Mouse (Mus musculus) lung, postnatal 36 days (tissue): ENCODE measurements around the gene Fam53b.
A peak's percentile ranks its signal among the peaks of the same experiment; 100 is the strongest.

Source experiments
- DNase-seq: peaks from one replicate; pipeline ENCODE4 v3.0.0; 2022; ENCODE audit warnings: mixed read lengths

The Fam53b gene

DNA sequence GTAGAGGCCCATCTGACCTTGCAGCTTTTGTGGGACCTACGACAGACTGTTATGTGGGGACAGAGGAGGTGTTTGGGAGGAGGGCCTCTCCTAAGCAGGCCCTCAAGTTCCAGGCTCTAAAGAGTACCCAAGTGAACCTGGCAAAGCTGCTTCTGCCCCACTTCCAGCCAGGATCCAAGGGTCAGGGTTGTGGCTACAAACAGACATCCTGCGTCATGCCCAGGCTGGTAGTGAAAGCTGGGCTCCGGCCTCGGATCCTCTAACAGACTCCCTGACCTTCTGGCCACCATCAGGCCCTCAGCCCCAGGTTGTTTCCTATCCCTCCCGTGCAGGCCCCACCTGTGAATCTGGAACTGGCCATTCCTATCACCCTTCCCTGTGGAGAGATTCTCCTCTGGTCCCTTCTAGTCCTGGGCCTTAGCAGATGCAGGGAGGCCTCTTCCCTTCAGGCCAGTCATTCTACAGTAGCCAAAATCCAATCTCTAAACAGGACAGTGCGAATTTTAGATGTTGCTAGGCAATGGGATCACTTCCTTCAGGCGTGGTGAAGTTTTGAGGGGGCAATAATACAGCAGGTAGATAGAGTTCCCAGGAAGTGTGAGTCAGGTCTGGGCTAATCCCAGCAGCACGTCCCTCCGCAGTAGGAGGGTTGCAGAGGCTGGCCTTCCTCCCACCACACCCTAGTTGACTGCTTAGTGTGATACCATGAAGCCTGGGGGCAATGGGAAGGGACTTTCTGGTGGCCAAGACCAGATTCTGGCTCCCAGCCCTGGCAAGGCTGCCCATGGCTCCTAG lies 110.0 kb downstream of the Fam53b start:
- no peak for DNase-seq

DNA sequence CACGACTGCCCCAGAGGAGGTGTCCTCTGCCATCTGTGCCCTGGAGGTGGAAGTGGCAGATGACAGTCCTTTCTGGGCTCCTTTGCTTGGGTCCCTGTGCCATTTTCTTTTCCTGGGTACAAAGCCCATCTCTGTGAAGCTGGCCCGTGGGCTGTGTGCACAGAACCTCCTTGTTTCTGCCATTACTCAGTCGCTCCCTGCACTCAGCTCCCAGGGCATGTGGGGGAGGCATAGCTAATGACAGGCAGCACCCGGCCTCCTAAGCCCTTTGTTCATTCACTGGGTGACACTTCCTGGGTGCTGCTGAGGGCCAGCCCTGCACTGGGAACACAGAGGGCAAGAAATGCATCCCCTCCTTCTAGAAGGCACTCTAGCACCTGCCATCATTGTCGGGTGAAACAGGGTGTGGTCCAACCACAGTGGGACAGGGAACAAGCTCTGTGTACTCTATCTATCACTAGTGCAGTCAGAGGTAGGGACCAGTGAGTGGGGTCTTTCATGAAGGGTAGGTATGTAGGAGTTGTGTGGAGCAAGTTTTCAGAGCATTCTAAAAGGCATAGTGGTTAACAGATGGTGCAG lies 111.1 kb downstream of the Fam53b start:
- DNase-seq, result no peak

DNA sequence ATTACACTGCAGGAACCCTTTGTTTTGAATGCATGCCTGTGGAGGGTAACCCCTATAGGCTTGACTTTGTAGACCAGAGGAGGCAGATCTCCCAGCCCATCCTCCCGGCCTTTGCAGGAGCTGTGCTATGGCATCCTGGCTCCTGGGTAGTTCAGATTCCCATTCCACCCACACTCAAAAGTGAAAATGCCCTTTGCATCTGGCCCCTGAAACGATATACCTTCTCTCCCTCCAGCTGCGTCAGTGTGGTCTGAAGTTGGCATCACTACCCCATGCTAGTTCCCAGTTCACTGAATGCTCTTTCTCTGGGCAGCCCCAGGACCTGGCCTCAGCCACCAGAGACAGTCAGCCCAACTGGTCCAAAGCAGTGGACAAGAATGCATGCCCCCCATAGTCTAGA lies 111.7 kb downstream of the Fam53b start:
- no peak for DNase-seq

DNA sequence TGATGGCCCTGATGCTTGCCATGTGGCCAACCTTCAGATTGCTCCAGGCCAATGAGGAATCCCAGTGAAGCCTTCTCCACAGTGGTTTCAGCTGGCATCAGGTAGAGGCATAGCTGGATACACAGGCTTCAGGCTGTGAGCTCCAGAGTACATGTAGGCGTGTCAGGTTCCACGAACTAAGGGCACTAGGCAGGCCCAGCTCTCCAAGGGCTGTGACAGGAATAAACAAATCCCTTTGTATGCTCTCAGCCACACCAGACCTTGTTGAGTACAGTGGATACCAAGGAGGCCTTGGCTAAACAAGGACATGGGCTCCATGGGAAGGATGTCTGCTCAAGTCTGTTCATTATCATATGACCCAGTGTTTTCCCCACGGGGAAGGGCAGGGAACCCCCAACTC lies 112.3 kb downstream of the Fam53b start:
- peak; percentile 69 for DNase-seq

DNA sequence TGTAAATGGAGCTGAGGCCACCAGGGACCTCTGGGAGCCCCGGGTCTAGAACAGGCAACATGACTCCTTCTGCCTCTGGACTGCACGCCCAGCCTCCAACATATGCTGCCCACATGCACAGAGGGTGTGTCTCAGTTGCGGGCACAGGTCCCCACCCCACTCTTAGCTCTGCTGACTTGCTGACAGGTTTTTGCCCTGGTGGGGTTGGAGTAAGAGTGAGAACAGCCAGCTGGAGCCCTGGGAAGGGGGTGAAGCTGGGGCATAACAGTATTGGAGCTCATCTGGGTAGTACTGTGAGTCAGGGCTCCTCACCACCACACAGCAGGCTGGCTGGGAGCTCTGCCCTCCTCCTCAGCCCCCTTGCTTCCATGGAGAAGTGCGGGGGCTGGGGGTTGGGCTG lies 113.6 kb downstream of the Fam53b start:
- DNase-seq, result no peak

DNA sequence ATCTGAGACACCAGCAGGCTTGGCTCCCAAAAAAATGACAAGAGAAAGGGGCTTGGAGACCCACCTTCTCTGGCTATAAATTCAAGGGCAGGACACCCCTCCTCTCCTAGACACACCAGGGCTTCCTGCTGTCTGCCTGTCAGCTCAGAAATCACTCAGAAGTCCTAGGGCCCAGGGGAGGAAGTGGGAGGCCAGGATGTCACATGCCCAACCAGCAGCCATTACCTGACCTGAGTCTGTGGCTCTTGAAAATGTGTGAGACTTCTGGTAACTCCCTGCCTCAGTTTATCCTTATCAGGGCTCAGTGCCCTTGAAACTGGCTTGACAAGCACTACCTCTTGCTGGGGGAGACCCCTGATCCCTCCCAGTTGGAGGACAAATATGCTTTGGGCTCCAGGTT lies 114.0 kb downstream of the Fam53b start:
- DNase-seq, result no peak

DNA sequence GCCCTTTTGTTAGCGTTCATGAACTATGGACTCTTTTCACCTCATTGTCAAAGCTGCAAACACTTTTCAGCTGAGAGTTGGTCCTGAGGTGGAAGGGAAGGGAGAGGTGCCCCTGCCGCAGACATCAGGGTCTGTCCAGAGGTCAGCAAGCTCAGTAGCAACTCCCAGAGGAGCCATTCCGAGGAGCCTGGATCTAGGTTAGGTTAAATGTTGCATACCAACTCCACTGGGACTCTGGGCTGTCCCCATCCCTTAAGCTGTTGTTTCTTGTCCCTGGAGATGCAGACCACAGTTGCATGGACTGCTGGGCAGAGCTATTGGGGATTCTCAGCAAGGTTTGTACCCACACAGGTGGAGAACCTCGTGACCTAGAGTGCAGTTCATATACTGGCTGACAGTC lies 114.5 kb downstream of the Fam53b start:
- no peak for DNase-seq

DNA sequence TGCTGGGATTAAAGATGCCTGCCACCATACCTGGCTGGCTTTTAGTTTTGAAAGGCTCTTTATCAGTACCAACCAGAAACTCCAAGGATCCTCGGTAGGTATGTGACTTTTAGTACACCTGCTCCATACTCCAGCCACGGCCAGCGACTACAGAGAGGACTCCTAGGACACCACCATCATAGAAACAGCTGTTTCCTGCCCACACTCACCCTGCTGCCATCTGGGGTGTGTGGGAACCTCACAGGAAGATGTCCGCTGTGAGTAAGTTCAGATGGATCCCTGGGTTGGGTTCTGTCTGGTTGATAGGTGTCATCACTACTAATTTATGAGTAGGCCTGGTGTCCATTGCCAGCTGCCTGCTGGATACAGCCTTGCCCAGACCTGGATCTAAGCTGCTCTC lies 114.9 kb downstream of the Fam53b start:
- no peak for DNase-seq

DNA sequence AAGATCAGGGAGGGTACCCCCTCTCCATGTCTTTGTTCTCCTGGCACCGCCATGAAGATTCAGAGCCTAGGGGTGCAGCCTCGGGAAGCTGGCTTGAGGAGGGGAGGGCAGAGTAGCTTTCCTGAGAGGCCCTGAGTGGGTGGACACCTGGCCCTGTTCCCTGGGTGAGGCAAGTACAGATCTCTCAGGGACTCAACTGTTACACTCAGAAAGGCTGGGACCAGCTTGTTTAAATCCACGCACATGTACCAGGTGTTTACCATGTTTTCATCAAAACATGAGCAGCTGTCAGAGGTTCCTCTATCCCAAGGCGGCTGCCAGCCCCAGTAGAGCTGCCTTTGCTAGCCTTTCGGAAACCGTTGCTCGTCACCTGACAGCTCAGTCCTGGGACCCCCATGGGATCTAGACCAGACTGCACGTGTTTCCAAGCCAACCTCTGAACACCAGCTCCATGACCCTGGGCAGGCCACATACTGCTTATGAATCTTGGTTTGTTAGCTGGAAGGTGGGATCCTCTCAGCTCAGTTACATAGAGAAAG lies 116.4 kb downstream of the Fam53b start:
- no peak for DNase-seq

DNA sequence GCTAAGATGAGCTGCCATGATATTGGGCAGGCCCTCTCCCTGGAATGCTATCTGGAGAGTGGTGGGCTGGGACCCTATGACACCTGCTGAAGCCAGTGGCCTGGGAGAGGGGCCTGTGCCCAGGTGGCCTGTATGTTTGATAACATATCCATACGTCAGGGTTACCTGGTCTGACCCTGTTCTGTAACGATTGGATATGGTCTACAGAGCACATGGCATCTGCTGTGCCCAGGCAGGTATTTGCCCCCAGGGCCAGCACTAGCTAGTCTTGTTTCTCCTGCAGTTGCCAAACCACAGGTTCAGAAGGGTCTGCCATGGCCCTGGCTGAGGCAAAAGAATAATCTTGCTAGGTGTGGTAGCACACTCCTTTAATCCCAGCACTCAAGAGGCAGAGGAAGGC lies 120.1 kb downstream of the Fam53b start:
- no peak for DNase-seq

DNA sequence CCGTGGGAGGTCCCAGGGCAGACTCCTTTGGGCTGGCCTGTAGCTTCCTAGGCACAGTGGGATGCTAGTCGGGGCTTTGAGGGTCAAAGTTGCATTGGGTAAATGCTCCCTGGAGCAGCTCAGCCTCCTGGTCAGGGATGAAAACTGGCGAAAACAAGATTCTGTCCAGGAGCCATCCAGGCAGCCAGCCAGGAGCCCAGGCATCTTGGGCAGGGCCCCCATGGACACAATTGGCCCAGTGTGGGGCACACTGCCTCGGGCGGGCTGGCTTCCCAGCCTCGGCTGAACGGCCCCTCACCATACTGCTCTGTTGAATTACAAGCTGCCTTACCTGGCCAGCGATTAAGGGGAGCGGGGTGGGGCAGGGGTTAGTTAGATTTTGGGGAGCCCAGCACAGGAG lies 121.0 kb downstream of the Fam53b start:
- DNase-seq, result no peak

DNA sequence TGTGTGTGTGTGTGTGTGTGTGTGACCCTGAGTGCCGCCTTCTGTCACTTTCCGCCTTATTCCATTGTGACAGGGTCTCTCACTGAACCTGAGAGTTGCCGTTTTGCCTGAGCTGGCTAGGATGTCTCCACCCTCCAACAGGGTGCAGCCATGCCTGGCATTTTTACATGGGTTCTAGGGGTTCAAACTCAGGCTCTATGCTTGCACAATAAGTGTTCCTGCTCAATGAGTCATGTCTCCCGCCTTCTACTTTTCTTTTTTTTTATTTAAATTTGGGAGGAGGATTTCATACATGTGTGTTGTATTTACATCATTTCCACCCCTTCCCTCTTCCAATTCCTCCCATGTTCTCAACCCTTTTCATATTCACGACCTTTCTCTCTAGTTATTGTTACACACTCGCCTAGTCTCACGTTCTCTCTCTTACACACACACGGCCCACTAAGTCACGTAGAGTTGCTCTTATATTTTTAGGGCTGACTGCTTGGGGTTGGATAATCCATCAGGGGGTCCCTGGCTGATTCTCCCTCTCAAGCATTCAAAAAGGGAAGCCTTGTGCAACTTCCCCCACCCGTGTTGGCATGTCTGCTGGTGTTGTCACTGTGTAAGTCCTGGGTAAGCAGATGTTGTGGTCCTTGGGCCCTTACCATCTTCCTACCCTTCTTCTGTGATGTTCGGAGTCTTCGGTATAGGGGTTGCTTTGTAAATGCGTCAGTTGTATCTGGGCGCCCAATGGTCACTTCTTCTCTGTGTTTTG lies 122.8 kb downstream of the Fam53b start:
- no peak for DNase-seq

DNA sequence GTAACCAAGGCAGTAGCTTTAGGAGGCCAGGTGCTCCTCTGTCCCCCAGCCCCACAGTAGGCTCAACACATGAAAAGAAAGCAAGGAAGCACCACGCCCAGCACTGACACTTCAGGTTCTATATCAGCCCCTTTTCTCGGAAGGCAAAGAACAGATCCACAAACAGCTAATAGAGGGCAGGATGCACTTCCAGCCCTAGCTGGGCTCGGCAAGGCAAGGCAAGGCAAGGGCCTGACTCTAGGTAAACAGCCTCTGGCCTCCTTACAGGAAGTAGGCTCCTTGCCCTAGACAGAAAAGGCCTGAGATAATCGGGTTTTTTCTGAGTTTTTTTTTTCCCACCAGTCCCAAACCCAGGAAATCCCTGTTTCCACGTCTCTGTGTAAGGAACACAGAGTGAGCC lies 124.0 kb downstream of the Fam53b start:
- no peak for DNase-seq

DNA sequence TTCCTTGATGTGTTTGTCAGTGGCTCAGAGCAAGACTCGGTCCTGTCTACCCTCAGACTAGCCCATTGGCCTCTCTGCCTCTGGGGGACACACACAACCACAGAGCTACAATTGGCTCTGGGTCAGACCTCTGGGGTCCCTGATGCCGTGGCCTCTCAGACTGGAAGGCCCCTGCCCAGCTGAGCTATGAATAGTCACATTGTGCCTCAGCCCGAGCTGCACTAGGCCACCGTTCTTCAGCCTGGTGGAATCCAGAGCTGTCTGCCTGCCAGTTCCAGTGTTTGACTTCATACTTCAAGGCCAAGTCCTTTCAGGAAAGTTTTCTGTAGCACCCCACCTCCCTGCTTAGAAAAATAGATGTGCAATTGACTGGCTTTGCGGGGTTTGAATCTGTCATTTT lies 125.0 kb downstream of the Fam53b start:
- peak; percentile 60 for DNase-seq

DNA sequence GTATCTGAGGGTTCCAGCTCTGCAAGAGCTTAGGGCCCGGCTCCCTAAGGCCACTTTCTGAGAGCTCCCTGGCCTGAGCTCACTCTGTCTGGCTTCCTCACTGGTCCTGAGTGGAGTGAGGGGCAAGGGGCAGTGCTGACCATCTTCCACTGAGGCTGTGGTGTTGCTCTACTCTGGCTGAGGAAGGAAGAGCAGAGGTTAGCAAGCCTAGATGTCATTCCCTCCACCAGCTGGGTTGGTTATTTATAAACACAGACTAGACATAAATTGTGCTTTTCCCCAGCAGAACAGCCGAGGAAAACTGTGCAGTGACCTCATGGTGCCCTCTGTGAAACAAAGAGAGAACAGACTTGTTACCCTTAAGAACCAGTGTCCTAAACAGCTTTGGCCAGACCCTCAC lies 125.8 kb downstream of the Fam53b start:
- DNase-seq, result no peak

DNA sequence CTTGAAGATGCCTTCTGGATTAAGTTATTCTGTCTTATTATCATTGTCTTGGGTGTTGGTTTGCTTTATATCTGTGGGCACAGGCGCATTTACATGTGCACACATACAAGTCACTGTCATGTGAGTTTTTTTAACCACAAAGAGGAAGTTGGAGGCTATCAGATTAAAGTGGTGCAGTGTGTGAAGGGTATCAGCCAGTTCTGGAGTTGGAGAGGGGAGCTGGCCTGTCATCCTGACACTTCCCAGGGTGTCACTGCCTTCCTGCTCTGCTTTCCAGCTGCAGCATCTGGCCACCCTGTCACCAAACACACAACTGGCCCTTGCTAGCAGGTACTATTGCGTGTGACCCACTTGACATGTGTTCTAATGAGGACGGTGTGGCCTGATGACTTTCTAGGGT lies 127.2 kb downstream of the Fam53b start:
- peak; percentile 31 for DNase-seq

DNA sequence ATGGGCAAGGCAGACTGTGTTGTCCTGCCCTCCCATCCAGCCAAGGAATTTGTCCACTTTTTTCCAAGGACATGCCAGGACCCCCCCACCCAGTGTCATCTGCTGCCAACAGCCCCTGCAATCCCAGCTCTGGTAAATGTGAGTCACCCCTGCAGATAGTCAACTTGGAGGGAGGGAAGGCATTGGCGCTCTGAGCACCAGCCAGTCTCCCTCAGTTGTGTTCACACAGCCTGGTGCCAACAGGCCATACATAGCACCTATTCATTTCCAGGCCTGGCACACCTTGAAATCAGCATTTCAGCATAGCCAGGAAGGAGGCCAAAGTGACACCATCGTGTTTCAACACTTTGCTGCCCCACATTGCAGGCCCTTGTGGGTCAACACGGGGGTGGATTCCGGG lies 129.8 kb downstream of the Fam53b start:
- DNase-seq, result no peak

DNA sequence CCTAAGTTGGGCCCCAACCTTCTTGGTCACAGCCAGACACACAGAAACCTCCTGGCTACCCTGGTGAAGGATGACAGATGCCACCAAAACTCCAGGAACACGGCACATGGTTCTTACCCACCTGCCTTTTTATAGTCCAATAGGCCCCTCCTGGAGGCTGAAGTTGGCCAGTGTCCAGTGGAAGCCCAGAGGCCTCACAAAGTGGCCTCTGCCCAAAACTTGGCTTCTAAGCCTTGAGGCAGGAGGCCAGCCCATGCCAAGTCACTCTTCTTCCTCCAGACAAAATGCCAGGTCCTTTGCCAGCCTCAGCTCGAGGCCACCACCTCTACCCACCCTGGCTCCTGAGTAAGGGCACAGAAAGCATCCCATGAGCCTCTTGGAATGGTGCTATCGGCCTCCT lies 130.8 kb downstream of the Fam53b start:
- DNase-seq, result no peak

DNA sequence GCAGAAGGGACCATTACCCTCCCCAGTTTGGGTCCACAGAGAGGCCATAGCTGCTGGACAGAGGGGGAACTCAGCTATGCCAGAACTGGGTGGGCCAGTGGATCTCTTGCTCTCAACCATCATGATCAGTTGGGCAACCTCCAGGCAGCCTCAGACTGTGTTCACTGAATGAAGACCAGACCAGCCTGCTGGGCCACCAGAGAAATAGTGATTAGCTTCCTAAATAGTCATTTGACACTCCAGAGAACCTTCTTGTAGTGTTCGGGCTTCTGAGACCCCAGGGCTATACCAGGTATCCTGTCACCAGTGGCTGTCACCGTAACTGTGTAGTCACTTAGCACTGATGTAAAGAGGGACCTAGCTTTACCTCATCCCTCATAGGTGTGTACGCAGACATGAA lies 131.3 kb downstream of the Fam53b start:
- no peak for DNase-seq

DNA sequence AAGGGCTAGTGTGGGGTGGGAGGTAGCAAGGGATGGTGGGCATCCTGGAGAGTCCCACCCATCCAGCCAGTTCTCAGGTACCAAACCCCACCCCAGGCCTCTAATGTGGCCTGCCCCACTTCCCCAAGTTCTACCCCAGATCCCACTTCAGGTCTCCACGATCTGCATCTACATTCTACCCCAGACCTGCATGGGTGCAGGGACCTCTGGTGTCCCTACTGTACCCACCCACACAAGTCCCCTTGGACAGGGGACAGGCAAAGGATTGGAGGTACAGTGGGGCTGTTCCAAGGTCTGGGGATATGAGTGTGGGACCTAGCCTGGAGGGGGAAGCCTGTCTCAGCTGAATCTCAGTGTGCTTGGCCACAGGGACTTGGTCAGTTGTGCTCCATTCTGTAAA lies 131.9 kb downstream of the Fam53b start:
- no peak for DNase-seq

DNA sequence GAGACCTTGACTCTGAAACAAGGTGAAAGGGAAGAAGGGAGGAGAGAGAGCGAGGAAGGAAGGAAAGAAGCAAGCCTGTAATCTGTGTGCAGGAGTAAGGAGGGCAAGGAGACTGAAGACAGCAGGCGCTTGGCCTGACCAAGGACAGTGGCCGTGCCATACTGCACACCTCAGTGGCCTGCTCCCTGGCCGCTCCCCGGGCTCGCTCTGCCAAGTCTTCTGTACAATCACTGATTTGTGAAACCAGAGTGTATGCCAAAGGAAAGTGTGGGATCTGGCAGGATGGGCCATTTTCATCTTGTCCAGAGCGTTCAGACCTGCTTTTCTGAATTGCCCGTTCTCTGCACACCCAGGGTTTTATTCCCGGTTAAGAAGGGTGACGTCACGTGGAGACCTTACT lies 132.4 kb downstream of the Fam53b start:
- DNase-seq, result no peak

DNA sequence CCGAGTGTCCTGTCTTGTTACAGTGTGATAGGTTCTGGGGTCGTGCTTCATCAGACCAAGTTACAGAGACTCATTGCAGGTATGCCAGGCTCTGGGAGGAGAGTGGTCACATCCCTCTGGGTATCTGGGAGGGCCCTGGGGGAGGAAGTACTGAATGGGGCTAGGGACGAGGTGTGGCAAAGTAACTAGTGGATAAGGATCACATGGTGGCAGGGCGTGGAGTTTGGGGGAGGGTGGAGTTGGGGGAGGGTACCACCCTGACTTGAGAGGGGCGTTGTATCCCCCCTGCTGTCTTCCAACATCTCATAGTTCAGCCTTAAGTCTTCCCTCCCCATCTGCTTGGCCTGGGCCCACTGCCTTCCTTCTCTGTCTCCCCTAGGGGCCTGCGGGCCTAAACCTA lies 134.1 kb downstream of the Fam53b start:
- DNase-seq, result no peak

DNA sequence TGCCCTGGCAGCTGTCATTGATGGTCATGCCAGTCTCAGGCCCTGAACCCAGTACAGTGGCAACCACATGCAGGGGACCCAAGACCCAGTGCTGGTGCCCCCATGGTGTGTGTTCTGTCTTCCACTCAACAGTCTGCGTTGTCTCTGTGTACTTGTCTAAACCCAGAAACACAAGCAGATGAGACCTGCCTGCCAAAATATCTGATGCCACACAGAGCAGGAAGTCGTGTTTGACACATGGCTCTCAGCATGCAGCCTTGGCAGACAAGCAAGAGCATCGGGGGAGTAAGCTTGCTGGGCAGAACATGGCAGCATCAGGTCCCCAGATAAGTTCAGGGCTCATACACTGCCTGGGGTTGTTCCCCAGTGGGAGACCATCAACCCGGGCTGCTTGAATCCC lies 134.6 kb downstream of the Fam53b start:
- DNase-seq, result no peak

DNA sequence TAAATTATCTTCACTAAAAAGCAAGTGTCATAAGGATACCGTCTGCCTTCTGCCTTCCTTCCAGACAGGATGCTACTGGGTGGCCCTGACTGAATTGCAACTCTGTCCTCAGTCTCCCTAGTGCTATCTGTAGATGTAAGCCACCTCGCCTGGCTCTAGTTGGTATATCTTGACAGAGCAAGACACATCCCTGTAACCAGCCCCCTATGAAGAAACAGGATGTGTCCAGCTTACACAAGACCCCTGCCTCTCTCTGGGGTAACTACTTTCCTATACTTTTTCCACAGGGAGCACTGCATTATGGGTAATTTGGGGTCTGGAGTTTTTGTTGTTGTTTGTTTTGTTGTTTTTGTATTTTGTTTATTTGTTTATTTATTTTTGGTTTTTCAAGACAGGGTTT lies 137.8 kb downstream of the Fam53b start:
- DNase-seq, result no peak
